Mouse (Mus musculus): ENCODE results near the gene Mien1. TPM values are rescaled to one million over a fixed set of nuclear protein-coding genes. Genes with fewer than 3 reads are reported as not detected.
A peak's percentile ranks its signal among the peaks of the same experiment; 100 is the strongest.

Gene Mien1
- total RNA-seq, 2 experiments from 2014 or later = 38.0 to 65.4 TPM

- no peak for ATAC-seq (ENCODE audit: poor library complexity, severe bottlenecking)
Measured at GRCm38 (mm10) chr11:98461109-98461720, 22.4 kb upstream of the Mien1 start.

- no peak for ATAC-seq (ENCODE audit: poor library complexity, severe bottlenecking)
Measured at GRCm38 (mm10) chr11:98459860-98460259, 21.1 kb upstream of the Mien1 start.

GRCm38 (mm10) chr11:98459071-98459741 lies 20.4 kb upstream of the Mien1 start:
- ATAC-seq (ENCODE audit: poor library complexity, severe bottlenecking) = no peak

GRCm38 (mm10) chr11:98458121-98458990 lies 19.6 kb upstream of the Mien1 start:
- no peak for ATAC-seq (ENCODE audit: poor library complexity, severe bottlenecking)

DNA sequence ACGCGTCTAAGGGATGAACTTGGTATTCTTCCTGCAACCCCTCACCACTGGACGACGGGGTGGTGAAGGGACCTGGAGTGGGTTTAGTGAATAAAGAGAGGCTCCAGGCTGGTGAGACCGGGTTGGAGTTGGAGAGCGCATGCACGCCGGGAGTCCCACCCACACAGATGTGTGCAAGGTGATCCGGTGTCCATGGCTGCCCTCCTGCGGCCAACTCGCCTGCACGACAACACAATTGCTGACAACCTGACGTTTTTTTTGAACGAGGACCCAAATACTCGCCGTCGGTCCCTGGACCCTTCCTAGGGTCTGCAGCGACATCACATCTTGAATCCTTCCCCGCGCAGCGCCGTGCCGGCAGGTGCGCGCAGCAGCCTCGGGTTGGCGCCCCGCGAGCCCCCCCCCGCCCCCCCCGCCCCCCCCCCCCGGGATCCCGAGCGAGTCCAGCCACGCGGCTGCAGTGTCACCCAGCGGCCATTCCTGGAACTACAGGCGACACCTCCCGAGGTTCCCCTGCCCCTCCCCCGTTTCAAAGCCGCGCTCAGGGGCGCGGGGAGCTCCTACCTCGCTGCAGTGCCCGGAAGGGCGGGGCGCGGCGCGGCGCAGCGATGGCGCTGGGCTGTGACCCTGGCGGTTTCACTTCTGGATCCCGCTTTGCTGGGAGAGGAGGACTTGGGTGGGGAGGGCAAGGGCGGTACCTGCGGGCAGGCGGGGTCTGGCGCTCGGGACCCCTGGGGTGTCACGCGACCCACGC lies 18.8 kb upstream of the Mien1 start:
- peak; percentile 89 for ATAC-seq (ENCODE audit: poor library complexity, severe bottlenecking)

DNA sequence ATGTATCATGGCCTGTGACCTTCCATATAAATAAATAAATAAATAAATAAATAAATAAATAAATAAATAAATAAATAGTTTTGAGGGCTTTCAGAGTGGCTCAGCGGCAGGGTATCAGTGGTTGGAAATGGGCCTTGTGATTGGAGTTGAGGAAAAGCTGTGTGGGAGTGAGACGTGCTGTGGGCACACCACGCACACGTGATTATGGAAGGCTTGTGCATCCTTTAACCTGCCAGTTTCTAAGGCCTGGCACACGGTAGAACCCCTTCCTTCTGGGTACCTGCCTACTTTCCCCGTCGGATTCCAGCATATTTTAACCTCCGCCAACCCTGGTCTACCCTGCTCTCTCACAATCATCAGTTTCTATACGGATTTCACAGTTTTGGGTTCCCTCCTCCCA lies 18.2 kb upstream of the Mien1 start:
- ATAC-seq (ENCODE audit: poor library complexity, severe bottlenecking) = no peak

GRCm38 (mm10) chr11:98456545-98456944 lies 17.8 kb upstream of the Mien1 start:
- no peak for ATAC-seq (ENCODE audit: poor library complexity, severe bottlenecking)

DNA sequence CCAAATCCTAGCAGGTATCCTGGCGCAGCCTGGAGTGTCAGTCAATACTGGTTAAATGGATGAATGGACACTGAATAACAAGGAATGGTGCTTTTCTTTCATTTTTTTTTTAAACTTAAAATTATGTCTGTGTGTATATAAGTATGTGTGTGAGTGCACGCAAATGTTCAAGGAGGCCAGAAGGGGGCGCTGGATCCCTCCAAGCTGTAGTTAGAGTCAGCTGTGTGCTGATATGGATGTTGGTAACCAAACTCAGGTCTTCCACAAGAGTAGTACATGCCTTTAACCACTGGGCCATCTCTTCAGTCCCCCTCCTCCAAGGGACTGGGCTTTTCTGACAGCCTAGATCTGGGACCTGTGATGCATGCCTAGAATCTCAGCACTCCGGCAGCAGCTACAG lies 16.7 kb upstream of the Mien1 start:
- no peak for ATAC-seq (ENCODE audit: poor library complexity, severe bottlenecking)

DNA sequence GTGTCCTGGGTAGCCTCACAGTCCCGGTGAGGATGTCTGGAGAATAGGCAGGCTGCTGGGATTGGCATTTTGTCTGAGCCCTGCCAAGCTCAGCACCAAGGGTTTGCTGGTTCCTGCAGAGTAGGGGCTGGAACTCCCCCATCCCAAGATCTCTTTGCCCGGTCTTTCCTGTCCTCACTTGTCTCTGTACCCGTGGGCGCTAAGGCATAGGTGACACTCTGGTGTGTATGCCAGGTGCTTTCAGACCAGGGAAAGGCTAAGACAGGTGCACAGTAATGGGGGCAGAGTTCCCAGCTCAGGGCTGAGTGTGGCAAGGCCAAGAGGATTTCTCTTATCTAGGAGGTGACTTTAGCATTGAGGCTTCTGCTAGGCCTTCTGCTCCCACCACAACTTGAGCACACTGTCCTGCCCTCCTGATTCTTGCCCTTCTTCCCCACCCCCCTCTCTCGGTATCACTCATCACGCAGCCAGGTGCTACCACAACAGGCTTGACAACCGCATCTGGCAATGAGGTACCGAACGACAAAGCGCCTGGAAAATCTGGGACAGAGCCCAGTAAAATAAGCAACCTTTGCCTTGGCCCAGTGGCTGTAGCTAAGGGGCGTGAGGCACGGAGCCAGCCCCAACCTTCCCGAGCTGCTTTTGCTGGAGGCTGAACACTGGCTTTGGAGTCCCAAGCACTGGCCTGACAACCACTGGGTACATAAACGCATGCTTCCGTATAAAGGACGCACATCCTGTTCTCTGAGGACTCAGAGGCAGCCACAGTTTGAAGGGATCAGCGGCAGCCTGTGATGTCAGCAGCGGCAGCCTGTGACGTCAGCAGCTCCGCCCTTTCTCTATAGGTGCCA lies 11.4 kb upstream of the Mien1 start:
- ATAC-seq (ENCODE audit: poor library complexity, severe bottlenecking) = no peak

DNA sequence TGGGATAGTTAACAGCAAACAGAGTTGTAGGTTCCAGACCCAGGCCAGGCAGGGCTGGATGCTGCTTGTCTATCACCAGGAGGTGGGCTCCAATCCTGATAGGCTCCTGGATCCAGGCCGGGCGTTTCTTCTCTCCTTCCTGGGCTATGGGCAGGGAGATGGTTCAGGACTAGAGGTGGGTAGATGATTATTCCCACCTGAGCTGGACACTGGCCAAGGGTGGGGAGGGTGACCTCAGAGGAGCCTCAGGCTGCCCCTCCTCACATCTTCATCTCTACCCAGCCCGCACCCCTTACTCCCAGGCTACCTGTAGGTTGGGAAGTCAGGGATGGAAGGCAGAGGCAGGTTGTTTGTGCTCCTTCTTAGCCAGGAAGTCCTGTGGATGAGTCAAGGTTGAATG lies 10.6 kb upstream of the Mien1 start:
- no peak for ATAC-seq (ENCODE audit: poor library complexity, severe bottlenecking)

- ATAC-seq (ENCODE audit: poor library complexity, severe bottlenecking) = no peak
Measured at GRCm38 (mm10) chr11:98448191-98448790, 9.5 kb upstream of the Mien1 start.

DNA sequence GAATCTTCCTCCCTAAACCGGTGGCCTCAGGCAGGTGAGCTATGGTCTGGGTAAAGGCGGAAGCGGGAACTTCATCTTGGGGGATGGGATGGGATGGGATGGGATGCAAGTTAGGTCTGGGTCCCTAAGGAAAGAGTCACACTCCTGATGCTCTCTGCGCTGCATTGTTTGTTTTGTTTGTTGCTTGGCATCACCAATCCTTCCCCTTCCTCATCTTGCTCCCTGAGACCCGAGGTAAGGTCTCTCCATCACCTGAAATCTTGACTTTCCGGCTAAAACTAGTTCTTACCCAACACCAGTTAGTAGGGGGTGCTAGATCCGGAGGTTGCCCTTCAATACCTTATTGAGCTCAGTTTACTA lies 8.7 kb upstream of the Mien1 start:
- no peak for ATAC-seq (ENCODE audit: poor library complexity, severe bottlenecking)

DNA sequence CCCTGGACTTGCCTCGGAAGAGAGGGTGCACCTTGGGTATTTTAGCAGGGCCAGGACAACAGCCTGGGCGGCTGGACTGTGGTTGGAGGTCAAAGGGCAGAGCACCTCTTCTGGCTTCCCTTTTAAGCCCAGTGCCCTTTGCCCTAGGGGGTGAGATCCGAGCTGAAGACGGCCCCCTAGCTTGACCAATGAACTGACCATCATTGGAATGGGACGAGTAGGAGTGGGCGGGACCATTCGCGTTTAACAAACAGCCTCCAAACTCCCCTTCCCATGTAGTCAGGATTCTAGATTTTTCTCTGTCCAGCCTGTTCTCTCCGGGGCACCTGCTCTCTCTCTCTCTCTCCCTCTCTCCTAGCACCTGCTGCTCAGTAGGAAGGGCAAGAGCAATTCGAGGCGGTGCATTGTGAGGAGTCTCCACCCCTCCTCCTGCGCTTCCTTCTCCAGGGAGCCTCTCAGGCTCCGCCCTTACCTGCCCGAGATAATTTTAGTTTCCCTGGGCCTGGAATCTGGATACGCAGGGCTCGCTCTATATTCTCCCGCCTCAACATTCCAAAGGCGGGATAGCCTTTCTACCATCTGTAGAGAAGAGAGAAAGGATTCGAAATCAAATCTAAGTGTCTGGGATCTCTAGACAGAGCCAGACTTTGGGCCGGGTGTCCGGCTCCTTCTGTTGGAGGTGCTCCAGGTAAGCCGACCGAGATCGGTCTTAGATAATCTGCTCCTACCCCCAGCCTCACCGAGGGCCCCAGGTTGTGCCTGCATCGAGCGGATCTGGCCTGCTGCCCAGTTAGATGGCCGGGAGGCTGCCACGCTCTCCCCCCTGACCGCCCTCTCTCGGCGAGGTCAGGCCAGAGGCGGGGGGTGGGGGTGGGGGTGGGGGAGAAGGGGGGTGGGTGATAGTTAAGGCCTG lies 8.0 kb upstream of the Mien1 start:
- no peak for ATAC-seq (ENCODE audit: poor library complexity, severe bottlenecking)

DNA sequence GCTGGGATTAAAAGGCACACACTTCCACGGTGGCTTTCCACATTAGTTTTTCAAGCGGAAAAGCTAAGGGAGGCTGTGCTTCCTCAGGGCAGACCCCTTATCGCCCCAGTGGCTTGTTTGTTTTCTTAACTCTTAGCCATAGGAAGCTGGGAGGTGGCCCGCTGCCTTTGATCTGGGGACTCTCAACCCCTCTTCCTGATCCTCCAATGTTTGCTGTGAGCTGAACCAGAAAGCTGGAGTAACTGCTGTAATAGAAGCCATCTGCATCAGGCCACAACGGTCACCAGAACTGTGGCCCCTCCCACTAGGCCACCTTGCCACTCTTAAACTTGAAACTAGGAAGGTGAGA lies 7.4 kb upstream of the Mien1 start, which contains the start of gene Grb7:
TSS of gene Grb7 (plus strand) at position 182 of the 349 bp plus-strand sequence.
- no peak for ATAC-seq (ENCODE audit: poor library complexity, severe bottlenecking)

DNA sequence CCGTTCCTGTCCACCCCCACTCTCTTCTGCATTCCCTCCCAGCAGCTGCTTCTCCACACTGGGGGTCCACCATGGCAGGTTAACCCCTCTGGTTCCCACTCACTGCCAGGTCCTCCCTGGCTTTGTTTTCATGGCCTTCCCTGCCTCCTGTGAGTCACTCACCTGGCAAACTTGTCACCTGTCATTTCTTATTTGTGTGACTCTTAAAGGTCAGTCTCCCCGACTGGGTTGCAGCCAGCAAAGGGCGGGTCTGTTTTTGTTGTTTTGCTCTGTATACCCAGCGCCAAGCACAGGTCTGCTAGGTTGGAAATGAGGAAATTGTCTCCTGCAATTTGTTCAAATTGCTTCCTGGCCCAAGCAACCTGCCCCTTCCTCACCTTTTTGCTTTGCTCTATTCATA lies 6.9 kb upstream of the Mien1 start:
- ATAC-seq (ENCODE audit: poor library complexity, severe bottlenecking) = no peak

DNA sequence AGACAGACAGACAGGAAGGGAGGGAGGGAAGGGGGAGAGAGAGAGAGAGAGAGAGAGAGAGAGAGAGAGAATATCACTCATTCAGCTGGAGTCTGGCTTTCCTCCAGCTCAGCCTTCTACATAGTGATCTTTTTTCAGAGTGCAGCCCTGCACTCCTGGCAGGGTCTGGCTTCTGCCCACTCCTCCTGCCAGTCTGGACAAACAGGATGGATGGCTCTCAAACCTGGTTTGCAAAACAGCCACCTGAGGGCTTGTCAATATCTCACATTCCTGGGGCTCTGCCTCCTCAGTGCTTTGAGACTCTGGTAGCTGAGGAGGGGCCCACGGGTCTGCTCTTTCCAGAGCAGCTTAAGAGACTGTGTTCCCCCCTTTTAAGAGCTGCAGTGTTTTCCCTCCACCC lies 6.4 kb upstream of the Mien1 start:
- no peak for ATAC-seq (ENCODE audit: poor library complexity, severe bottlenecking)

- no peak for ATAC-seq (ENCODE audit: poor library complexity, severe bottlenecking)
Measured at GRCm38 (mm10) chr11:98443688-98444087, 4.9 kb upstream of the Mien1 start.

DNA sequence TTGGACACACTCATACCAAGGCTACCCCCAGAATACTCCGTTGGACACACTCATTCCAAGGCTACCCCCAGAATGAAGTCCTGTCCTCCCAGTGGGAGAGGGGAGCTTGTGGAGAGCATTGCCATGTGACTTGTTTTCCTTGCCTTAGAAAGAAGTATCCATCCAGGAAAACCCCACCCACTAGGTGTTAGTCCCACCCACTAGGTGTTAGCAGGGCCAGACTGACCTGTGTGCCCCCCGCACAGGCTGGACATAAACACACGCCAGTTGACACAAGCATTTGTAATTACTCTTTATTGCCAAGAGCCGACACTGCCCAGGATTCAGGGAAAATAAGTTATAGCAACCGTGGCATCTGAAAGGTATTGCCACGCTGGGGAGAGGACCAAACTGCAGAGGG lies 1.4 kb downstream of the Mien1 start:
- ATAC-seq (ENCODE audit: poor library complexity, severe bottlenecking) = no peak

GRCm38 (mm10) chr11:98435723-98436122 lies 3.1 kb downstream of the Mien1 start:
- ATAC-seq (ENCODE audit: poor library complexity, severe bottlenecking) = no peak

Measured in megakaryocyte, adult 5-6 weeks (primary cell).